Mouse (Mus musculus): ENCODE data around the gene Galnt10. TPM values are rescaled to one million over a fixed set of nuclear protein-coding genes. Genes with fewer than 3 reads are reported as not detected.

The Galnt10 gene
- polyA plus RNA-seq (2015; fragmentation: Nextera tagmentation; extraction: Ambion mirVana) = 12.8 and 13.3 TPM in 2 replicates

DNA sequence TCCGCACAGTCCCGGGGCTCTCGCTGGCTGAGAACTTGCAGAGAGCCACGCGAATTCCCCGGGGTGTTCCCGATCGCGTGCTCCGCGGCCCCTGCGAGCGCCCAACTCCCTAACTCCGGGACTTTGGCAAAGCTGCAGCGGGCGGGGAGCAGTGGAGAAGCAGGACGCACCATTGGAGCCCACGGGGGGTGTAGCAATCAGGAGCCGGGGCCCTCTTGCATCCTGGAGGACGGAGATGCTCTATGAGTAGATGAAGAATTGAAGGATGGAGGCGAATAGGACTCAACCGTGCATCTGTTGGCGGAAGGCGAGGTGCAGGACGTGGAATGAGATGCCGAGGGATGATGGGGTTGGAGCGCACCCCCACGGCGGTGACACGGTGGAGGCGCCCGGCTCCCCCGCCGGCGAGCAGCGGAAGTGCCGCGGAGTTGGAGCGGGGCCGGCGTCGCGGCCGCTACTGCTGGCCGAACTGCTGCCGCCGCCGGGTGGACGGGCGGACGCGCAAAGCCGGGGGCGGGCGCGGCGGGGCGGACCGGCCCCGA lies at the start of gene Galnt10:
TSS of gene Galnt10 (plus strand) at position 425 of the 542 bp plus-strand sequence.
- peak within 1 kb of the TSS; percentile 100 for H3K4me2 ChIP-seq (ENCODE audit: low read length)
- WGBS = under 1% methylated on average over 49 of the region's 60 CpGs
- peaks cover 27% of the 10 kb centered on the region for H3K4me1 ChIP-seq (replicated peaks; ENCODE audit: control insufficient read depth, insufficient read depth, low read length)
- H3K36me3 ChIP-seq (ENCODE audit: control insufficient read depth, insufficient read depth) = no peaks in the 10 kb centered on the region
- peak; percentile 93 for ATAC-seq
- H3K9ac ChIP-seq (replicated peaks; ENCODE audit: low read depth, low read length) = peak within 1 kb of the TSS; percentile 89
- no peaks in the 10 kb centered on the region for H3K27me3 ChIP-seq (replicated peaks; ENCODE audit: control insufficient read depth, insufficient read depth, low read length)
- H3K4me3 ChIP-seq (replicated peaks; ENCODE audit: low read length) = peak within 1 kb of the TSS; percentile 80
- H3K27ac ChIP-seq (ENCODE audit: low read length) = peak within 1 kb of the TSS; percentile 77
- H3K9me3 ChIP-seq (ENCODE audit: control insufficient read depth, low read length) = no peaks in the 10 kb centered on the region

DNA sequence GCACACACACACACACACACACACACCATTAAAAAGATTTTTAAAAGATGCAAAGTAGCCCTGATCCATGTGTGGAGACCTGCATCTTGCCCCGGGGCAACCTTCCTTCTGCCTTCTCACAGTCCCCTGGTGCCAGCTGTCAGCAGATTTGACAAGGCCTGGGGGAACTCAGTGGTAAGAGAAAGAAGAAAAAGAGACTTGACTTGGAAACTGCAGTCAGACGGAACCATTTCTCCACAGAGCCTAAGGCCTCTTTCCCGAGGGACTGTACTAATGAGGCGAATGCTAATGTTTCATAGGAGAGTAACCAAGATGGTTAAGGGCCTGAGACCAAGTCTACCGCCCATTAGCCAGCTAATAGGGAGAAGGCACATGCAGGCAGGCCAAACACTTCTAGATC lies 49.3 kb upstream of the Galnt10 start:
- H3K4me3 ChIP-seq (replicated peaks; ENCODE audit: low read length) = no peak overlapping the region
- H3K9me3 ChIP-seq (ENCODE audit: control insufficient read depth, low read length) = no peaks in the 10 kb centered on the region
- no peaks in the 10 kb centered on the region for H3K36me3 ChIP-seq (ENCODE audit: control insufficient read depth, insufficient read depth)
- no peak overlapping the region for H3K4me2 ChIP-seq (ENCODE audit: low read length)
- no peak overlapping the region for H3K9ac ChIP-seq (replicated peaks; ENCODE audit: low read depth, low read length)
- H3K4me1 ChIP-seq (replicated peaks; ENCODE audit: control insufficient read depth, insufficient read depth, low read length) = peaks cover 25% of the 10 kb centered on the region
- H3K27me3 ChIP-seq (replicated peaks; ENCODE audit: control insufficient read depth, insufficient read depth, low read length) = no peaks in the 10 kb centered on the region
- WGBS = 63% methylated on average over 5 of the region's 5 CpGs
- no peak overlapping the region for H3K27ac ChIP-seq (ENCODE audit: low read length)
- ATAC-seq = no peak

DNA sequence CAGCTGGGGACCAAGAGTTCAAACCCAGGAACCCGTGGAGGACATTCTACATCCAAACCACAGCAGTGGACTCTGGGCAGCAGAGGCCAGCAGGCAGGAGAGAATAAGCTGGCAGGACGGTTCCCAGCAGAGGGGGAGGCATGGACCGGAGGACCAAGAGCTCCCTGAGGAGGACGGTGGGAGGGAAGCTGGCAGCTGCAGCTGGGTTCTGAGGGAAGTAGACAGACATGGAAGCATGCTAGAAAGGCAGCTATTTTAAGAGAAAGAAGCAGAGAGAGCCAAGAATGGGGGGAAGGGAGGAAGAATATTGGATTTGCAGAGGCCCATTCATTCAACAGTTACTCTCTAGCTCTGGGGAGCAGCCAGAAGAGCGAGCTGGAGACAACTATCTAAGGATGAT lies 47.1 kb upstream of the Galnt10 start:
- ATAC-seq = peak; percentile 21; the same call in 1 of the 2 replicates
- no peaks in the 10 kb centered on the region for H3K27me3 ChIP-seq (replicated peaks; ENCODE audit: control insufficient read depth, insufficient read depth, low read length)
- no peak overlapping the region for H3K27ac ChIP-seq (ENCODE audit: low read length)
- no peak overlapping the region for H3K4me2 ChIP-seq (ENCODE audit: low read length)
- H3K4me1 ChIP-seq (replicated peaks; ENCODE audit: control insufficient read depth, insufficient read depth, low read length) = peaks cover 37% of the 10 kb centered on the region
- no peak overlapping the region for H3K4me3 ChIP-seq (replicated peaks; ENCODE audit: low read length)
- no peaks in the 10 kb centered on the region for H3K36me3 ChIP-seq (ENCODE audit: control insufficient read depth, insufficient read depth)
- WGBS = 36% methylated on average over 5 of the region's 5 CpGs
- no peaks in the 10 kb centered on the region for H3K9me3 ChIP-seq (ENCODE audit: control insufficient read depth, low read length)
- no peak overlapping the region for H3K9ac ChIP-seq (replicated peaks; ENCODE audit: low read depth, low read length)

DNA sequence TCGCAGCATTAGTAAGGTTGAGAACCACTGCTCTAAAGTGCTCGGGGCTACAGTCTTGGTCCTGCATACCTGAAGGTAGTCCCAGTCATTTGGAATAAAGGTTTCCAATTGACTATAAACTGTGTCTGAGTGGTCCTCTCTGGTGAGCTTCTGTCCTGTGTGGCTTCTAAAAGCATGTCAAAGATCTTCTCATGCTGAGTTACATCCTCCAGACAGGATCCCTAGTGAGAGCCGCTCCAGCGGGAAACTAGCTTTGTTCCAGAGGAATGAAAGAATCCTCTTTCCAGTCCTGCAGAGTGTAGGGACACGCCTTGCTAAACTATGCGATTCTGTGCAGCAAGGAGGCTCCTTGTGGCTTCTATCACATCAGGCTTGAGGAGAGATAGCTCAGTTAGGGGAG lies 45.9 kb upstream of the Galnt10 start:
- Histone ChIP-seq H3K9me3 (ENCODE audit: control insufficient read depth, low read length) (no peaks in the 10 kb centered on the region), H3K9ac (replicated peaks; ENCODE audit: low read depth, low read length) (no peak overlapping the region), H3K4me3 (replicated peaks; ENCODE audit: low read length) (no peak overlapping the region), H3K27ac (ENCODE audit: low read length) (no peak overlapping the region), H3K4me2 (ENCODE audit: low read length) (no peak overlapping the region), H3K4me1 (replicated peaks; ENCODE audit: control insufficient read depth, insufficient read depth, low read length) (peaks cover 37% of the 10 kb centered on the region), H3K27me3 (replicated peaks; ENCODE audit: control insufficient read depth, insufficient read depth, low read length) (no peaks in the 10 kb centered on the region), H3K36me3 (ENCODE audit: control insufficient read depth, insufficient read depth) (no peaks in the 10 kb centered on the region)
- WGBS = 63% methylated on average over 6 of the region's 6 CpGs
- no peak for ATAC-seq

DNA sequence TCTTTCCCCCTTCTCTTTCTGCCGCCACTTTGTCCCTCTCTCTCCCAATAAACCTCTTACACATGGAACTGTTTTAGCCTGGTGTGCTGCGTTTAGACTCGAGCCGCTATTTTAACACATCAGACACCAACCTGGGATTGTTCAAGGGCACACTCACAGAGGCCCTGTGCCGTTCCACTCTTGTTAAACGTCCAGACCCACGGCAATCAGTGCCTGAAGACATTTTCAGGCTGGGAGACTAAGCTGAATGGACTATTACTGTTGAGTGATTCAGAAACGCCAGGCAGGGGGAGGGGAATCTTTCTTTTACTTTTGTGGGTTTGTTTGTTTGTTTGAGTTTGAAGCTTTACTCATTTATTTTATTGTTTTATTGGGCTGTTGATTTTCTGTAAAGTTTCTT lies 45.1 kb upstream of the Galnt10 start:
- Histone ChIP-seq H3K9me3 (ENCODE audit: control insufficient read depth, low read length) (no peaks in the 10 kb centered on the region), H3K27ac (ENCODE audit: low read length) (no peak overlapping the region), H3K4me2 (ENCODE audit: low read length) (no peak overlapping the region), H3K4me1 (replicated peaks; ENCODE audit: control insufficient read depth, insufficient read depth, low read length) (peaks cover 41% of the 10 kb centered on the region), H3K9ac (replicated peaks; ENCODE audit: low read depth, low read length) (no peak overlapping the region), H3K27me3 (replicated peaks; ENCODE audit: control insufficient read depth, insufficient read depth, low read length) (no peaks in the 10 kb centered on the region), H3K36me3 (ENCODE audit: control insufficient read depth, insufficient read depth) (no peaks in the 10 kb centered on the region), H3K4me3 (replicated peaks; ENCODE audit: low read length) (no peak overlapping the region)
- no peak for ATAC-seq
- WGBS = 6% methylated on average over 8 of the region's 8 CpGs

DNA sequence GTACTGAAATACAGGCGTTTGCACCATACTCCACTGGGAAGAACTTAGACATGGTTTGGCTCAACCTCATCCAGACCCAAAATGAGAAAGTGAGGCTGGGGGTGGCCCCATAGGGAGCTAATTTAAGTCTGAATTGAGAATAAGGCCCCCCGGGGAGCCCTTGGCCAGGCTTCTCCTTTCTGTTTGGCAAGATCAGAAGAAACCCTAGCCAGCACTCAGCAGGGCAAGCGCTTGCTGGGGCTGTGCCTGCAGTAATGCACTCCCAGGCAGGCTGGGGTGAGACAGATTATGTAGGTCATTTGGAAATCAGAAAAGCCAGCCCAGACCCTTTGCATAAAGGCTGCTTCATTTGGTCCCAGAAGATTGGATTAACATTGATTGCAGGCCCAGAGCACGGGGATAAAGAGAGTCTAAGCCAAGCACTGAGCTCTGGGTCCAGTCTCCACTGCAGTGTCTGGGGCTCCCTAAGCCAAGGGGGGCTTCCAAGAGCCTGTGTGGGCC lies 44.6 kb upstream of the Galnt10 start:
- 4% methylated on average over 4 of the region's 4 CpGs for WGBS
- H3K4me2 ChIP-seq (ENCODE audit: low read length) = no peak overlapping the region; the same call in 1 of the 2 replicates
- ATAC-seq = peak; percentile 90

DNA sequence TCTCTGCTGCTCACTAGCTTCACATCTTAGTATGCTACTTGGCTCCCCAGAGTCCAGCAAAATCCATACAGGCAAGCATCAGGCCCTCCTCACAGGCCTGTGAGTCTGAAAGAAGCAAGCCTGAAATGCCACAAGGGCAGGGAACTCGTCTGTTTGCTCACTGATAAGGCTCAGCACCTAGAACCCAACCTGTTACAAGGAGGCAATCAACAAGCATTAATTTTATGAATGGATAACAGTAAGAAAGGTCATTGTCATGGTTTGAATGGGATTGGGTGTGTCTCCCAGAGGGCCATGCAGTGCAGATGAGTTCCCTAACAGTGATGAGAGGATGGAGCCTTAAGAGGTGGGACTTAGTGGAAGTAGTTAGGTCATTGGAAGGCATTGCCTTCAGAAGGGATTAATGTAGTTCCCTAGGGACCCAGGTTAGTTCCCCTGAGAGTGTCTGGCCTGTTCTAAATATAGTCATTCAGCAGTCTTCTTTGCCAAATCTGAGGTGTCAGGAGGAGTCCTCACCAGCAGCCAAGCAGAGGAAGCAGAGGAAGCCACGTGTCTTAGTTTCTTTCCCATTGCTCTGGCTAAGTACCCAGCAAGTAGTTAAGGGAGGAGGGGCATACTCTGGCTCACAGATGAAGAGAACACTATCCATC lies 43.3 kb upstream of the Galnt10 start:
- Histone ChIP-seq H3K9ac (replicated peaks; ENCODE audit: low read depth, low read length) (no peak overlapping the region), H3K27ac (ENCODE audit: low read length) (no peak overlapping the region), H3K4me3 (replicated peaks; ENCODE audit: low read length) (no peak overlapping the region), H3K27me3 (replicated peaks; ENCODE audit: control insufficient read depth, insufficient read depth, low read length) (no peaks in the 10 kb centered on the region), H3K4me2 (ENCODE audit: low read length) (no peak overlapping the region), H3K4me1 (replicated peaks; ENCODE audit: control insufficient read depth, insufficient read depth, low read length) (peaks cover 48% of the 10 kb centered on the region), H3K9me3 (ENCODE audit: control insufficient read depth, low read length) (no peaks in the 10 kb centered on the region), H3K36me3 (ENCODE audit: control insufficient read depth, insufficient read depth) (no peaks in the 10 kb centered on the region)
- WGBS = 71% methylated on average over 2 of the region's 2 CpGs
- no peak for ATAC-seq

More for the DNA sequence above, 44.6 kb upstream of the Galnt10 start:
- Histone ChIP-seq H3K27ac (ENCODE audit: low read length) (peak overlapping the region; percentile 48; the same call in 1 of the 2 replicates), H3K9me3 (ENCODE audit: control insufficient read depth, low read length) (no peaks in the 10 kb centered on the region), H3K4me3 (replicated peaks; ENCODE audit: low read length) (no peak overlapping the region), H3K9ac (replicated peaks; ENCODE audit: low read depth, low read length) (no peak overlapping the region), H3K36me3 (ENCODE audit: control insufficient read depth, insufficient read depth) (no peaks in the 10 kb centered on the region), H3K27me3 (replicated peaks; ENCODE audit: control insufficient read depth, insufficient read depth, low read length) (no peaks in the 10 kb centered on the region), H3K4me1 (replicated peaks; ENCODE audit: control insufficient read depth, insufficient read depth, low read length) (peaks cover 46% of the 10 kb centered on the region)

DNA sequence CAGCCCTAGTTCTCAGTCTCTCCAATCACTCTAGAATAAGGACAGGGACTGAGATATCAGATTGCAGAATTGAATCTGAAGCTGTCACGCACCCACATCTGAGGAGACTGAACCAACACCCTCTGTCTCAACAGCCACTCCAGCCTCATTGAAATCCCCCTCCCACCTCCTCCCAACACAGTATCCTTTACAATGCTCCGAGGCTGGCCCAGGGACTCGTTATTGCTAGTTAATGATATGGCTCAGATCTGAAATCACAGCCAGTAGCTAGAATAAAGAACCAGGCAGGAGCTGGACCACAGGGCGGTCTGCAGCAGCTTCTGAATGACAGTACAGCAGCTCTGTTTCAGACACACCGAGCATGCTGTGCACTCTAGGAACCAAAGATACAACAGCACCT lies 40.2 kb upstream of the Galnt10 start:
- H3K9ac ChIP-seq (replicated peaks; ENCODE audit: low read depth, low read length) = no peak overlapping the region
- H3K4me3 ChIP-seq (replicated peaks; ENCODE audit: low read length) = no peak overlapping the region
- no peak overlapping the region for H3K4me2 ChIP-seq (ENCODE audit: low read length)
- H3K27me3 ChIP-seq (replicated peaks; ENCODE audit: control insufficient read depth, insufficient read depth, low read length) = 0 out of 2 replicates have a peak, but pooled peaks cover 3% of the 10 kb centered on the region
- ATAC-seq = peak; percentile 20; the same call in 1 of the 2 replicates
- 10% methylated on average over 5 of the region's 5 CpGs for WGBS
- H3K4me1 ChIP-seq (replicated peaks; ENCODE audit: control insufficient read depth, insufficient read depth, low read length) = peaks cover 31% of the 10 kb centered on the region
- H3K27ac ChIP-seq (ENCODE audit: low read length) = no peak overlapping the region
- no peaks in the 10 kb centered on the region for H3K9me3 ChIP-seq (ENCODE audit: control insufficient read depth, low read length)
- H3K36me3 ChIP-seq (ENCODE audit: control insufficient read depth, insufficient read depth) = no peaks in the 10 kb centered on the region

DNA sequence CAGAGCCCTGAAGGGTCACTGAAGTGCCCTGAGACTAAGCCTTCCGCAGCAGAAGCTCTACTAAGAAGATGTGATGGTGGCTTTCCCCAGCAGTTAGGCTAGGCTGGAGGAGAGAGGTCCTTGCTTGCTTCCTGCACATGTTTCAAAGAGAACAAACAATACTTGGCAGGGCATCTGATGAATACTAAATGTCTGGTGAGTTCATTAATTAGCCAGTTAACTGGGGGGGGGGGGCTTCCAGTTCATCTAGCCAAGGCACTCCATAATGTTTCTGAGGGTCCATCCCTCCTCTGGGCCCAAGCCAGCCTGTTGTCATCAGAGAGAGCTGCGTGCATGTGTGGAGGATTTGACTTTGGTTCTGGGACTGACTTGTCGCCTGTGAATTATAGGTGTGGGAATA lies 39.6 kb upstream of the Galnt10 start:
- 52% methylated on average over 3 of the region's 3 CpGs for WGBS
- 0 out of 2 replicates have a peak, but pooled peaks have one; percentile 7 for ATAC-seq
- H3K9me3 ChIP-seq (ENCODE audit: control insufficient read depth, low read length) = no peaks in the 10 kb centered on the region
- no peak overlapping the region for H3K4me2 ChIP-seq (ENCODE audit: low read length)
- no peak overlapping the region for H3K9ac ChIP-seq (replicated peaks; ENCODE audit: low read depth, low read length)
- H3K4me1 ChIP-seq (replicated peaks; ENCODE audit: control insufficient read depth, insufficient read depth, low read length) = peaks cover 25% of the 10 kb centered on the region
- no peaks in the 10 kb centered on the region for H3K36me3 ChIP-seq (ENCODE audit: control insufficient read depth, insufficient read depth)
- H3K27ac ChIP-seq (ENCODE audit: low read length) = no peak overlapping the region
- H3K27me3 ChIP-seq (replicated peaks; ENCODE audit: control insufficient read depth, insufficient read depth, low read length) = 0 out of 2 replicates have a peak, but pooled peaks cover 3% of the 10 kb centered on the region
- no peak overlapping the region for H3K4me3 ChIP-seq (replicated peaks; ENCODE audit: low read length)
